Mouse (Mus musculus) adrenal gland, postnatal 14 days (tissue): ENCODE data around the gene Wipf1. TPM values are rescaled to one million over a fixed set of nuclear protein-coding genes. Genes with fewer than 3 reads are reported as not detected.
"Not testable (repeated sequence)": the region's sequence is repeated elsewhere in the genome, so short reads cannot be mapped to it uniquely, and the experiment has no call there.

Experiments used
- DNase-seq: peaks from one replicate; pipeline ENCODE4 v3.0.0; 2021; ENCODE audit warnings: mixed read lengths
- total RNA-seq: library from RNA; stranded (reverse); gene quantifications from 2 replicates; pipeline ENCODE4 v1.2.3, GENCODE M21; 2021

Gene Wipf1
- total RNA-seq, 1 experiment from 2014 or later = 21.6 TPM

- DNase-seq = no peak
Observed at GRCm38 (mm10) chr2:73507886-73508285, 21.6 kb downstream of the Wipf1 start.

- DNase-seq = not testable (repeated sequence)
Observed at GRCm38 (mm10) chr2:73506337-73506736, 23.2 kb downstream of the Wipf1 start.

- no peak for DNase-seq
Observed at GRCm38 (mm10) chr2:73502863-73503429, 26.6 kb downstream of the Wipf1 start.

- no peak for DNase-seq
Observed at GRCm38 (mm10) chr2:73500864-73501263, 28.7 kb downstream of the Wipf1 start.

GRCm38 (mm10) chr2:73498322-73498721 is 31.2 kb downstream of the Wipf1 start:
- DNase-seq = no peak

- DNase-seq = no peak
Observed at GRCm38 (mm10) chr2:73497572-73497971, 32.0 kb downstream of the Wipf1 start.

GRCm38 (mm10) chr2:73496944-73497343 is 32.6 kb downstream of the Wipf1 start:
- DNase-seq = no peak

- DNase-seq = no peak
Observed at GRCm38 (mm10) chr2:73496329-73496685, 33.2 kb downstream of the Wipf1 start.

GRCm38 (mm10) chr2:73495617-73496328 is 33.8 kb downstream of the Wipf1 start:
- peak; percentile 18 for DNase-seq

GRCm38 (mm10) chr2:73493517-73493916 is 36.0 kb downstream of the Wipf1 start:
- no peak for DNase-seq

- DNase-seq = peak; percentile 84
Observed at GRCm38 (mm10) chr2:73491442-73492241, 37.9 kb downstream of the Wipf1 start.

GRCm38 (mm10) chr2:73490466-73490865 is 39.1 kb downstream of the Wipf1 start:
- DNase-seq = no peak

GRCm38 (mm10) chr2:73486120-73486601 is 43.4 kb downstream of the Wipf1 start:
- DNase-seq = no peak

- no peak for DNase-seq
Observed at GRCm38 (mm10) chr2:73485236-73486119, 44.1 kb downstream of the Wipf1 start.

- no peak for DNase-seq
Observed at GRCm38 (mm10) chr2:73484561-73485235, 44.8 kb downstream of the Wipf1 start.

GRCm38 (mm10) chr2:73478805-73479204 is 50.7 kb downstream of the Wipf1 start:
- no peak for DNase-seq

GRCm38 (mm10) chr2:73477501-73477900 is 52.0 kb downstream of the Wipf1 start:
- no peak for DNase-seq

GRCm38 (mm10) chr2:73475519-73475918 is 54.0 kb downstream of the Wipf1 start:
- DNase-seq = no peak

- peak; percentile 35 for DNase-seq
Observed at GRCm38 (mm10) chr2:73472130-73472529, 57.4 kb downstream of the Wipf1 start.

GRCm38 (mm10) chr2:73470146-73470630 is 59.3 kb downstream of the Wipf1 start:
- no peak for DNase-seq

GRCm38 (mm10) chr2:73469552-73469951 is 60.0 kb downstream of the Wipf1 start:
- DNase-seq = no peak
